Mouse (Mus musculus) gastrocnemius, postnatal 4 days (tissue): ENCODE results near the gene Il20rb. TPM values are rescaled to one million over a fixed set of nuclear protein-coding genes. Genes with fewer than 3 reads are reported as not detected.

Source experiments
- DNase-seq, 2 experiments: peaks; one replicate each; pipeline ENCODE4 v3.0.0; 2021 to 2022; ENCODE audit warnings: low spot score in 2 of 2, mixed read lengths in 2 of 2
- total RNA-seq, 2 experiments: library from RNA; stranded (reverse); gene quantifications; 2 replicates each; pipeline ENCODE4 v1.2.3; 2021

Il20rb gene
- total RNA-seq, 2 experiments from 2014 or later = 4.8 to 5.4 TPM

GRCm38 (mm10) chr9:100471605-100471953, 15.0 kb downstream of the Il20rb start:
- DNase-seq = no peak

- DNase-seq = peak; percentile 52 to 78
Observed at GRCm38 (mm10) chr9:100470936-100471604, 15.5 kb downstream of the Il20rb start.

- no peak for DNase-seq
Observed at GRCm38 (mm10) chr9:100470228-100470627, 16.4 kb downstream of the Il20rb start.

GRCm38 (mm10) chr9:100469681-100470080, 16.9 kb downstream of the Il20rb start:
- DNase-seq = no peak

GRCm38 (mm10) chr9:100468151-100468550, 18.4 kb downstream of the Il20rb start:
- no peak for DNase-seq

GRCm38 (mm10) chr9:100467653-100468052, 18.9 kb downstream of the Il20rb start:
- DNase-seq = peak in 1 of 2 experiments; percentile 41

- DNase-seq = no peak
Observed at GRCm38 (mm10) chr9:100466743-100467142, 19.8 kb downstream of the Il20rb start.

- no peak for DNase-seq
Observed at GRCm38 (mm10) chr9:100465988-100466387, 20.6 kb downstream of the Il20rb start.

GRCm38 (mm10) chr9:100465380-100465779, 21.2 kb downstream of the Il20rb start:
- no peak for DNase-seq

GRCm38 (mm10) chr9:100463771-100464170, 22.8 kb downstream of the Il20rb start:
- no peak for DNase-seq

GRCm38 (mm10) chr9:100462098-100462497, 24.5 kb downstream of the Il20rb start:
- no peak for DNase-seq

GRCm38 (mm10) chr9:100461671-100462070, 24.9 kb downstream of the Il20rb start:
- no peak for DNase-seq

- DNase-seq = no peak
Observed at GRCm38 (mm10) chr9:100460203-100460602, 26.4 kb downstream of the Il20rb start.

- no peak for DNase-seq
Observed at GRCm38 (mm10) chr9:100457971-100458681, 28.5 kb downstream of the Il20rb start.

GRCm38 (mm10) chr9:100454664-100454993, 32.0 kb downstream of the Il20rb start:
- DNase-seq = no peak

GRCm38 (mm10) chr9:100453944-100454663, 32.5 kb downstream of the Il20rb start:
- DNase-seq = peak; percentile 66 to 83

- no peak for DNase-seq
Observed at GRCm38 (mm10) chr9:100452432-100452831, 34.2 kb downstream of the Il20rb start.

- DNase-seq = peak; percentile 58 to 79
Observed at GRCm38 (mm10) chr9:100446059-100446686, 40.4 kb downstream of the Il20rb start.

- peak in 1 of 2 experiments; percentile 39 for DNase-seq
Observed at GRCm38 (mm10) chr9:100440111-100440790, 46.3 kb downstream of the Il20rb start.

- no peak for DNase-seq
Observed at GRCm38 (mm10) chr9:100439481-100439880, 47.1 kb downstream of the Il20rb start.

GRCm38 (mm10) chr9:100438994-100439393, 47.6 kb downstream of the Il20rb start:
- DNase-seq = no peak
